Mouse (Mus musculus): ENCODE data around the gene Rufy3.
"Not testable (repeated sequence)": the region's sequence is repeated elsewhere in the genome, so short reads cannot be mapped to it uniquely, and the experiment has no call there.

Gene Rufy3

DNA sequence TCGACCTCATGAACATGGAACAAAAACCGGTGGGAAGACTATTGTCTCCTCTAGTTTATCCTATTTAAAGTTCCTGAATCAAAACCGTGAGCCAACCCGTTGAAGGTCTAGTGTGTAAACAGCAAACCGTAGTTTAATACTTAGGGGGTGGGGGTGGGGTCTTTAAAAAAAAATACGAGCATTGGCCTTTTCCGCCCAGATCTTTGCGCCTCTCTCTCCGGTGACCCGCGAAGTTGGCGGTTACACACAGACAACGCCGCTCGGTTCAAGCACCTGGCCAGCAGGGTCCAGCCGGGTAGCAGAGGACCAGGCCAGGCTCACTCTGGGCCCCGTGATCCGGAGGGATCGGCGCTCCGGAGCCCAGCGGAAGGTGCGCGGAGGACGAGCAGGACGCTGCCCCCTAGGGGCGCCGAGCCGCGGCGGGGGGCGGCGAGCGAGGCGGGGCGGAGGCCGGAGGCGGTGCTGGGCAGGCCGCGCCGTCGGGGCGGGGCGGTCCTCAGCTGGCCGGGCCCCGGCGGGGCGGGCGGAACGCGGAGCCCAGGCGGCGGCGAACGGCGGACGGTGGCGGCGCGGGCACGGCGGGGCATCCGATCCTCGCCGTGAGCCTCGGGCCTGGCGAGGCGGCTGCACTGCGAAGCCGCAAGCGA is at the start of gene Rufy3:
Rufy3 (plus strand) TSS at position 540 of the 647 bp plus-strand sequence.
- peak; percentile 68 for DNase-seq (ENCODE audit: low read depth, low spot score)

GRCm38 (mm10) chr5:88519232-88519631 is 45.6 kb upstream of the Rufy3 start:
- DNase-seq (ENCODE audit: low read depth, low spot score), result peak; percentile 29

DNA sequence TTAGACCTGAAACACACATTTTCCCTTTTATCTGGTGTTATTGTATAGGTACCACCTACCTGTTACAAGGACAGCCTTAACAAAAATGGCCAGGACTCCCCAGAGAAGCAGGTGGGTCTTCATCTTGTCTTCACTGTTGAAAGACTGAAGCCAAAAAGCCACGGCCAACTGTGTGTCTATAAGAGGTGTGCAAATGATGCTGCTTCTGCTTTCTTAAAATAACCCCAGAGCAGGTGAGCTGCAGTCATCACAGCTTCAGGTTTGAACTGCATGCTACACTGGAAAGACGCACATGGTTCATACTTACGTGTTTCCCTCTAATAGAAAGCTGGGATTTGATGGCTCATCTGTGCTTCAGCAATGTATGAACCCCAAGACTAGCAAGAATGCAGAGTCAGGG is 37.2 kb upstream of the Rufy3 start, which contains the start of gene Jchain:
Jchain (minus strand) TSS at position 235 of the 400 bp plus-strand sequence.
- no peak for DNase-seq (ENCODE audit: low read depth, low spot score)

DNA sequence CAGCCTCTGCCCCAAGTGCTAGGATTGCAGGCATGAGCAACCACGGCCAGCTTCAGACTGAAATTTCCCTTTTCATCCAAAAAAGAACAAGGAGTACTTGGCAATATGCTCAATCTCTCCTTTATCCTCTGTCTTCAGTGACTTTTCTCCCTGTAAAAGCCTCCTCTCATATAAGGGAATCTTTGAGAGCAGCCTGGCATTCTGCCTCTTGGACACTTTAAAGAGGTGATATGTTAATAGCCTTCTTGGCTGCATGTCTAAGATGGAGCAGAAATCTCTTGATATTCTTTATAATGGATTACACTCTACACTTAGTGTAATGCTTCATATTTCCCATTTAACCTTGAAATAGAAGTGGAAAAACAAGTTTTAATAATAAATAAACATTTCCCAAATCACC is 33.9 kb upstream of the Rufy3 start:
- DNase-seq (ENCODE audit: low read depth, low spot score), result no peak

- no peak for DNase-seq (ENCODE audit: low read depth, low spot score)
Measured at GRCm38 (mm10) chr5:88534697-88535096, 30.1 kb upstream of the Rufy3 start.

- no peak for DNase-seq (ENCODE audit: low read depth, low spot score)
Measured at GRCm38 (mm10) chr5:88540845-88541244, 24.0 kb upstream of the Rufy3 start.

DNA sequence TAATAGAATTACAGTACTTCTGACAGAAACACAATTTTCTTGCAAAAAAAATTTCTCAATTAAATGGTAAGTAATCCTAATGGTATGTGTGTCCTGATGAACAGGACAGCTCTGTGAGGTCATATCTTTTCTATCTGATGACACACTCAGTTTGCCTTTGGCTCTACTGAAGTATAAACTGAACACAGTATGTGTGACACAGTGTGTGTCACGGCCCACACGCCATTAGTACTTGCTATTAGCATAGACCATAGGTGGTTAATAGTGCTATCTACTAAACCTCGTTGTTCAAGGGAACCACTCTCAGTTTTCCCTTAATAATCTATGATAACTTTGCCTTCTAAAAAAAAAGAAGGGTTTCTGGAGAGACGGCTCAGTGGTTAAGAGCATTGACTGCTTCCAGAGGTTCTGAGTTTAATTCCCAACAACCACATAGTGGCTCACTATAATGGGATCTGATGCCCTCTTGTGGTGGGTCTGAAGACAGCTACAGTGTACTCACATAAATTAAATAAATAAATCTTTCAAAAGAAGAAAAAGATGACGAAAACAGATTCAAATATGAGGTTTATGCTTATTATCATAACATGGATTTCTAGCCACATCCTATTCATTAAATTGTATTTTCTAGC is 22.1 kb upstream of the Rufy3 start:
- DNase-seq (ENCODE audit: low read depth, low spot score), result no peak

GRCm38 (mm10) chr5:88544411-88544810 is 20.4 kb upstream of the Rufy3 start:
- DNase-seq (ENCODE audit: low read depth, low spot score), result not testable (repeated sequence)

- DNase-seq (ENCODE audit: low read depth, low spot score), result no peak
Measured at GRCm38 (mm10) chr5:88545536-88545935, 19.3 kb upstream of the Rufy3 start.

DNA sequence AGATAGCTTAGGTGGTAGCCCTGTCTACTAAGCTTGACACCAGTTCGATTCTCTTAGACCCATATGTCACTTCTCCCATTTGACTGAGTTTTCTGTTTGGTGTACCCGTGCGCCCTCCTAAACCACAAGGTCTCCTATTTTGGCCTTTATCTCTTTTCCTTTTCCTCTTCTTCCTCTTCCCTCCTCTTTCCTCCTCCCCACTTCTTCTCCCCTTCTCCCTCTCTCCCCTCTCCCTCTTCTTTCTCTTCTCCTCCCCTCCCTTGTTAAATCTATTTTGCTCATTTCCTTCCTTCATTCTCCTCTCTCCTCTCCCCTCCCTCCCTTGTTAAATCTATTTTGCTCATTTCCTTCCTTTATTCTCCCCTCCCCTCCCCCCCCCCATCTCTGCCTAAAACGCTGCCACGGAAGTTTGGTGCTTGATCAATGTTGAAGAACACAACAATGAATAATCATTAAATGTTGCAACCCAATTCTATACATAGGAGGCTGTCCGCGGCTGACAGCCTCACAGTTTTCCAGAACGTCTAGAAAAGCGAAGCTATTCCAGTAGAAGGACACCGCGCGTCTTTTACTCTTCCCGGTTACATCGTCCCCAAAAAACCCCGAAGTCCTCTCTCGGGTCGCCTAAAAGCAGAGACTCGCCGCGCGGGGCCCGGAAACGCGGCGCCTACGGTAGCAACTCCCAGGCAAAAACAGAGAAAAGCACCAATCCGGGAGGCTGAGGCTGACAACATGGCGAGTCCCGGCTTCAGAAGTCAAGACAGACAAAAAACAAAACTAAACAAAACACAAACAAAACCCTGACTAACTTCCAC is 11.4 kb upstream of the Rufy3 start:
- DNase-seq (ENCODE audit: low read depth, low spot score), result no peak

GRCm38 (mm10) chr5:88554086-88554886 is 10.6 kb upstream of the Rufy3 start, which contains the start of gene Utp3:
Gene Utp3, plus strand, starts transcription at chr5:88554462.
- DNase-seq (ENCODE audit: low read depth, low spot score), result peak; percentile 100

- DNase-seq (ENCODE audit: low read depth, low spot score), result no peak
Measured at GRCm38 (mm10) chr5:88558991-88559390, 5.8 kb upstream of the Rufy3 start.

GRCm38 (mm10) chr5:88561080-88561814 is 3.6 kb upstream of the Rufy3 start:
- DNase-seq (ENCODE audit: low read depth, low spot score), result no peak

DNA sequence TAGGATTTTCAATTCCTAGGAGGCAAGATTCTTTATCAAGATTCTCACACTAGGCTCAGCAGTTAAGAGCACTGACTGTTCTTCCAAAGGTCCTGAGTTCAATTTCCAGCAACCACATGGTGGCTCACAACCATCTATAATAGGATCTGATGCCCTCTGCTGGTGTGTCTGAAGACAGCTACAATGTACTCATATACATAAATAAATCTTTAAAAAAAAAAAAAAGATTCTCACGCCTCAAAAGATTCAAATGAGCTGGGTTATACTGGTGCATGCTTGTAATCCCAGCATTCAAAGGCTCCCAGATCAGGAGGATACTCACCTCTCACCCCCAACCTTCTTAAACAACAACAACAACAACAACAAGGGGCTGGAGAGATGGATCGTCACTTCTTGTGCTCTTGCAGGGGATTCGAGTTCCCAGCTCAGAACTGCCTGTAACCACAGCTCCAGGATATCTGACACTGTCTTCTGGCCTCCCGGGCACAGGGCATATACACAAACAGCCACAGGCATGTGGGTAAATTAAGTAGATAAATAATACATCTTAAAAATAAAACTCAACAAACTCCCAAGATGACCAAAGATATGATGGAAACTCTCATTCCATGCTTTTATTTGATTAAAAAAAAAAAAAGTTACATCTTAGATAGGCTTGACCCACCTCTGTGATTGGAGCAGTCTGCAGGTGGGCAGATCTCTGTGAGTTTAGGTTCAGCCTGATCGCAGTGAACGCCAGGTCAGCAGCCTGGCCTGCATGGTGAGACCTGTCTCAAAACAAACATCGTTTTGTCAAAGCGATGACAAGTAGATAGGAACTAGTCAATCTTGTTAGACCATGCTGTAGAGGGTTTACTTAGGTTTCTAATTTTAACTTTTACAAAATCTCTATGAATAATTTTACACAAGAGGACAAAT is 1.7 kb upstream of the Rufy3 start:
- no peak for DNase-seq (ENCODE audit: low read depth, low spot score)

GRCm38 (mm10) chr5:88565148-88566033 is 551 bp downstream of the Rufy3 start:
- DNase-seq (ENCODE audit: low read depth, low spot score), result no peak

DNA sequence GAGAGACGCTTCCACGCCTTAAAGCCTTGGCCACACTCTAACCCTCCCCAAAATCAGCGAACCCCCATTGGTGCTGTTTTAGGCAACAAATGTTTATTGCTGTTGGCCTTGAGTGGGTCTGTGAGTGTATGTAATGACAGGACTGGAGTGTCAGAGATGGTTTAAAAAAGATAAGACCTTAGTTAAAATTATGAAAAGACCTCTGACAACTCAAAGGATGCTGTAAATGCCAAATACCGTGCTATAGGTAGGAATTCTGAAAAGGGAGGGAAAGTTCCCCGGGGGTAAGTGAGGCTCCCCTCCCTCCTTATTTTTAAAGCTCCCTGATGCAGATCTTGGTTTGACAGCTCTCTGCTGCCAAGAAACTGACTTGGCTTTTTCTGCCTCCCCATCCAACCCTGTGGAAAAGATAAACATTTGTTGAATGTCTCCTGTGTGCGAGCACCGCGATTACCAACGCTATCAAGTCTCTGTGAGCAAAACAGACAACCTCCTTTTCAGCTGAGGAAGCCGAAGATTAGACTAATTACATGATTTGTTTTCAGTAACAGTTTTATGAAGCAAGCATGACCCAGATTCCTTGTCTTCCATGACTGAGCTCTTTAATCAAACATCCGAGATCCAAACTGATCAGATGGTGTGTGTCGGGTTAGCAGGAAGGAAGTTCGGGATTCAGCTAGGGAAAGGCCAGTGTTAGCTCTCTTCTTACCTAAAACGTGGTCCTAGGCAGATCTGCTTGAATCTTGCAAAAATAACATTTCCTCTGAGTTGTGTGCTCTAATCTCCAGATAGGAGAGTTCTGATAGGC is 1.4 kb downstream of the Rufy3 start:
- DNase-seq (ENCODE audit: low read depth, low spot score), result no peak

- DNase-seq (ENCODE audit: low read depth, low spot score), result no peak
Measured at GRCm38 (mm10) chr5:88569541-88569940, 4.7 kb downstream of the Rufy3 start.

DNA sequence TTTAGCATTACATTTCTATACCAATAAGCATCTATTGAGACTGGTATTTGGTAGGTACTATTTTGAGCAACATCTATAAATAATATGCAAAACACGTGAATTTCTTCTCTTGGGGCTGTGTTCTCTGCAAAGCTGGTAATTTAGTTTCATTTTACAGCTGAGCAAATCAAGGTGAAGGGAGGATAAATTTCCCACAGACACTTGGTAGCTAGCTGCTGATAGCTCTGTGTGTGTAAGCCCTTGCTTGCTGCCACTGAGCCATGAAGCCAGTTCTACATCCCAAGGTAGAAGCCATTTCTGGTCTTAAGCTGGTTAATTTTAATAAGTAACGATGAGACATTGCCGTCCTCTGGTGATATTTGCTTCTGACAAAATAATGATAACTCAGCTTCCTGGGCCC is 10.0 kb downstream of the Rufy3 start:
- no peak for DNase-seq (ENCODE audit: low read depth, low spot score)
